Mouse (Mus musculus): ENCODE measurements around the gene Ulk4.
"Not testable (repeated sequence)": the region's sequence is repeated elsewhere in the genome, so short reads cannot be mapped to it uniquely, and the experiment has no call there.

Gene Ulk4

DNA sequence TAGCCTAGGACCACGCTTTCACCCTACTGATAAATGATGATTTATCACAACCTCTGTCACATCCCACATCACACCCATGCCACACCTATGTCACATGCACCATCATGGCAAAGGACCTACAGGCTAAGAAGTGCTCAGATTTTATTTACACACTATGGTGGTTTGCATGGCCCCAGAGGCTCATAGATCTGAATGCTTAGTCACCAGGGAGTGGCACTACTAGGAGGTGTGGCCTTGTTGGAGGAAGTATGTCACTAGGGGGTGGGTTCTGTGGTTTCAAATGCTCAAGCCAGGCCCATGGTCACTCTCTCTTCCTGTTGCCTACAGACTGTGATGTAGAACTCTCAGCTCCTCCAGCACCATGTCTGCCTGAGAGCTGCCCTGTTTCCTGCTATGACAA lies 73.3 kb downstream of the Ulk4 start:
- in situ Hi-C loops (cut with MboI; ENCODE audit: low sequenced_read_pairs): no loop called here

DNA sequence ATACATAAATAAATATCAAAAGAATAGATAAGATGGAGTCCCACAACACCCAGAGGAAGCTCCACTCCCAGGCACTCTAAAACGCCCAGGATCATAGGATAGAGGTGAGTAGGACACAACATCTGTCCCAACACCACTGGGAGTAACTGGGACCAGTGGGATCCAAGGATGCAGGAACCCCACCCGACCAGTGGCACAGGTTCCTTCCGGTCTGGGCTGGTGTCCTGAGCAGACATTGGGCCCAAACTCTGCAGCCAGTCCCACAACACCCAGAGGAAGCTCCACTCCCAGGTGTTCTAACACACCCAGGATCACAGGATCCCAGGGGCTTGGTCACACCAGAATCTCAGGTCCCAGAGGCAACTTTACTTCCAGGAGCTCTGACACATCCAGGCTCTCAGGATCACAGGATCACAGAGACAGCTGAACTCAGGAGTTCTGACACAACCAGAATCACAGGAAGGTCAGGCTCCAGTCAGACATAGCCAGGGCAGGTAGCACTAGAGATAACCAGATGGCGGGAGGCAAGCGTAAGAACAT lies 77.8 kb downstream of the Ulk4 start:
- in situ Hi-C loops (cut with MboI; ENCODE audit: low sequenced_read_pairs): not testable (repeated sequence)

- in situ Hi-C loops (cut with MboI; ENCODE audit: low sequenced_read_pairs): no loop called here
Observed at GRCm38 (mm10) chr9:121196473-121196872, 80.5 kb downstream of the Ulk4 start.

GRCm38 (mm10) chr9:121195106-121195505 lies 81.9 kb downstream of the Ulk4 start:
- in situ Hi-C loops (cut with MboI; ENCODE audit: low sequenced_read_pairs): no loop called here

GRCm38 (mm10) chr9:121192601-121193370 lies 84.2 kb downstream of the Ulk4 start:
- in situ Hi-C loops (cut with MboI; ENCODE audit: low sequenced_read_pairs): no loop called here

GRCm38 (mm10) chr9:121187811-121188210 lies 89.2 kb downstream of the Ulk4 start:
- in situ Hi-C loops (cut with MboI; ENCODE audit: low sequenced_read_pairs): no loop called here

DNA sequence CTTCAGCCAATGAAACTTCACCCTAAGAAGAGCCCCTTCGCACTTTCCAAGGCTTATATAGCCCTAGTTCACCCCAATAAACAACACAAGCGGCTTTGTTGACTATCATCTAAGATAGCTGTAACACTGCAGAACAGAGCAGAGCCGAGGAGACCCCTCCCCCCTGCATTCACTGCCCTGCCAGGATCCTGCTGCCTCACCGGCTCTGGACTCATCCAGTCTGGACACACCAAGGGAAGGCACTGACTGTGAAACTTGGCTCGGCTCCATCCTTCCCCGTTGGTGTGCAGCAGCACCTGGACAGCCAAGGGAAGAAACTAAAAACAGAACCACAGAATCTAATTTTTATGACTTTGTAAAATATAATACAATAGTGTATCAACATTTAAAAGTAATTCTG lies 91.2 kb downstream of the Ulk4 start:
- in situ Hi-C loops (cut with MboI; ENCODE audit: low sequenced_read_pairs): no loop called here

DNA sequence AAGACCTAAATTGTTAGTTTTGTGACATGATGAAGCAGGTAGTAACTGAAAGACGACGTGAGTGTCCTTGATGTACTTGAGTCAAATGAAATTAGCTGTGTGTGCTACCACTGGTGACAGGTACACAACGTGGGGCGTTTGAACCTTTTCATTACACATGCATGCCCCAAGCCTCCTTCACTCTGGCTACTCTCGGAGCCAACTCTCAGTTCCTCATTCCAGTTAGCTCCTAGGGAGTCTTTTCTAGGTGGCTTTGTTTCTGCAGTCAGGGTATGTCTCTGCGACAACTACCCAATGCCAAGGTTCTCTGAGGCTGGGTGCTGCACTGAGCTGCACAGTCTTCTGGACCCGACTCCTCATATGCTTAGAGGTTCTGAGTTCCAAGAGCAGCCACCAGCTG lies 100.6 kb downstream of the Ulk4 start:
- in situ Hi-C loops (cut with MboI; ENCODE audit: low sequenced_read_pairs): no loop called here

DNA sequence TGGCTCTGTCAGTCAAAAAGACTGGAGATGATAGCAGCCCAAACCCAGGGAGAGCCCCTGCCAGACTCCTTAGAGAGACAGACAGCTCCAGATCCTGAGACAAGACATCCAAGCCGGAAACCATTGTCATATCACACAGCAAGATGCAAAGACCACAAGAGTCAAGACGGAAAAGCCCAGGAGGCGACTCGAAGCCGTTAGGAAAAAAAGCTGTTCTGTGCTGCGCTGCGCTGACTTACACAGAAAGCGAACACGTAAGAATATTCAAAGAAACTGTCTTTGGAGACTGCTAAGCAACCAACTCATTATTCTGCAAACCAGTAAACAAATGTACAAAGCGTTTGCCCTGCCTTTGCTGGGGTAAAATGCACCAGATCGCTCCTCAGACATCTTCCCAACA lies 101.8 kb downstream of the Ulk4 start:
- in situ Hi-C loops (cut with MboI; ENCODE audit: low sequenced_read_pairs): no loop called here

DNA sequence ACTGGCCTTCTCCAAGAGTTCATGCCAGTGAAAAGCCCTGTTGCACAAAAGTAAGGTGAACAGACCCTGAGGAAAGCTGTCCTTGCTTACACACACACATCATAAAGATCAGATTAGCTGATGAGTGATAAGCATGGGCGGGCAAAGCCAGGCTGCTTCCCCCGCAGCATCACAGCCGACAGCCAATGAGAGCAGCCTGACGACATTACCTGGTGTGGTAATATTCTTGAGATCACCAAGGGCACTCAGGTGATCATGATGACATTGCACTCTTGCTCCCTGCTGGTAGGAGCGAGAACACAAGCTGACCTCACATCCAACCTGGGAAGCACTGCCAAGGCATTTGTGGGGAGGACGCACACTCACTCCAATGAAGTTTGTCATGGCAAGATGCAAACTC lies 104.9 kb downstream of the Ulk4 start:
- in situ Hi-C loops (cut with MboI; ENCODE audit: low sequenced_read_pairs): no loop called here

- in situ Hi-C loops (cut with MboI; ENCODE audit: low sequenced_read_pairs): no loop called here
Observed at GRCm38 (mm10) chr9:121171609-121172008, 105.4 kb downstream of the Ulk4 start.

DNA sequence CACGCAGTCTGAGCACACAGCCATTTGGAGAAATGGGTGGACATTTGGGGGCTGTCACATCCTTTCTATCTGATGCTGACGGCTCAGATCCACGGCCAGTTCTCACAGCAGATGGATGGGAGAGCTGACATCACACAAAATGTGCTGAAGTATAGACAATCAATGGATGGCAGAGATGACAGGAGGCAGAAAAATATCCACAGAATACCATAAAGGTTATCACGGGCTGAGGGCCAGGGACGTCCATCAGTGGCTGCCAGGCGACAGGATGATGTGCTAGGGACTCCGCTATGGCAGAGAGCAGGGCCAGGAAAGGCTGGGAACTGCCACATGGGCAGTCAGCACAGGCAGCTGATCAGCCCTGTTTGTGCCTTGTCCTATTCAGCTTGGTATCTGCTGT lies 112.4 kb downstream of the Ulk4 start:
- in situ Hi-C loops (cut with MboI; ENCODE audit: low sequenced_read_pairs): no loop called here

GRCm38 (mm10) chr9:121162789-121163188 lies 114.2 kb downstream of the Ulk4 start:
- in situ Hi-C loops (cut with MboI; ENCODE audit: low sequenced_read_pairs): no loop called here

DNA sequence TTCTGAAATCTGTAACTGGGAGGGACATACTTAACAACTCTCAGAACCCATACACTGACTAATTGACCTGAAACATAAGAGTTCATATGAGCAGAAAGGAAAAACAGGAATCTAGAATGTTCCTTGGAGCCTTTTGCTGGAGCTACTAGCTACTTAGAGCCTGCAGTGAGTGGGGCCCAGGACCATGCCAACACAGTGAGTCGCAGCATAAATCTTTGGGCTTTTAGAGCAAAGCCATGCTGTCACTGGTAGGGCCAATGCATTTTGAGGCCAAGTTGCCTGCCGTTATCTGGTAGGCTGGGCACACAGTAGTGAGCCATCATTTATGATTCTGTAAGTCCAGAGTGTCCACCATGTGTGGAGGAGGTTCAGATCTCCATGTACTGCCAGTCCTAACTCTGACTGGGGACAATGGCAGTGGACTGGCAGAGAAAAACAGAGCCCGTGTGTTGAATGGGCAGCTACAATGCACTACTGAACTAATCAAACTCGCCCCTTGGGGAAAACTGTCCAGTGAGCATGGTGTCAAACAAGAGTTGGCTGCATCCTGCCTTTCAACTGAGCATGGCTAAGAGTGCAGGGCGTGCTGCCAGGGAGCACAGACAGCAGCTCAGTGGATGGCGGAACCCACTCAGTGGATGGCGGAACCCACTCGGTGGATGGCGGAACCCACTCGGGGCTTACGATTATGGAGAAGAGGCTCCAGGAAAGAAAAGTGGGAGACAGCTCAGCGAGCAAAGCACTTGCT lies 115.0 kb downstream of the Ulk4 start:
- in situ Hi-C loops (cut with MboI; ENCODE audit: low sequenced_read_pairs): no loop called here

DNA sequence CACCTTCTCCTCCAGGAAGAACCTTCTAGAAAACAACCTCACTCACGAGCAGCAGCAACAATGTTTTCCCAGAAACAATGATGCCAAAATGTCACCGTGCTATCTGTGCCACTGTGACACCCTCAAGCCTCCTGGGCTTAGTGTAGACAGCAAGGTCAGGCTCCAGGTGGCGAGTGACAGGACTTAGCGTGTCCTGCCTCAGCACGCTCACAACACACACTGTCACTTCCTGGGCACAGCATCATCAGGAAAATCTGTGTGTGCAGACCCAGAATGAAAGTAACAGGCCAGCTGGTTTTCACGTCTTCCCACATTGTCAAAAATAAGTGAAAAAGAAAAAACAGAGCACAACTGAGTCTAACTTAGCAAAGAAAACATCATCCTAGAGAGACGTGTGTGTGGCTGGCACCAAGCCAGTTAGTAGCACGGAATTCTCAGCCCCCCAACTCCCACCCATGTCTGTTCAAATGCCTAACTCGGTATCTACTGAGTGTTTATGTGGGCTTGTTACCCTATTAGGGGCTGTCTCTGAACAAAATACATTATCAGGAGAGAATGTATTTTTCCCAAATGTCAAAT lies 120.7 kb downstream of the Ulk4 start:
- in situ Hi-C loops (cut with MboI; ENCODE audit: low sequenced_read_pairs): no loop called here

DNA sequence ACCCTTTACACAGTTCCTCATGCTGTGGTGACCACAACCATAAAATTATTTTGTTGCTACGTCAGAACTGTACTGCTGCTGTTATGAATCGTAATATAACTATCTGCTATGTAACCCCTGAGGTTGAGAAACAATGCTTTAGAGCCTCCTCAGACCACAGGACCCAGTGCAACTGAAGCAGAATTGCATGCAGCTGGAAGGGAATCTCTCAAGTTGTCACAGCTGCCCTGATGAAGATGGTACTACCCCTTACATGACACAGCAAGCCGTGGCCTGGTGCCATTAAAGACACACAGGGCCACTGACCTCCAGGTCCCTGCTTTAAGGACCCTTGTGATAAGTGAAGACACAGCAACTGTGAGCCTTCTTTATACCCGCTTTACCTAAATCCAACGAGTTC lies 123.7 kb downstream of the Ulk4 start:
- in situ Hi-C loops (cut with MboI; ENCODE audit: low sequenced_read_pairs): no loop called here

DNA sequence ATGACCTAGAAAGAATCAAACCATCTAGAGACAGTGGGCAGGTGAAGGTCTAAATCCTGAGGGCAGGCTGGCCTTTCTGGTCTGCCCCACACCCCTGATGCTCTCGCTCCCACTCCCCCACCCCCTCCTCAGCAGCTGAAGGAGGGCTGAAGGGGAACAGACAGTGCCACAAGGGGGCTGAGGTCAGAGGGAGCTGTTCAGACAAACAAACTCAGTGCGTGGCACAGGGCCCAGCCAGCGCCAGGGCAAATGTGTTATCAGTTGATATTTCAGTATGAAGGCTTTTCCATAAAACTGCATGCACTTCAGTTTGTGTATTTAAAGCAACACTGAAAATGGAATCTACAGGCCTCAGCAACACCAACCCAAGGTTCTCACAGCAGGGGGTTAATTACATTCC lies 128.4 kb downstream of the Ulk4 start:
- in situ Hi-C loops (cut with MboI; ENCODE audit: low sequenced_read_pairs): no loop called here

DNA sequence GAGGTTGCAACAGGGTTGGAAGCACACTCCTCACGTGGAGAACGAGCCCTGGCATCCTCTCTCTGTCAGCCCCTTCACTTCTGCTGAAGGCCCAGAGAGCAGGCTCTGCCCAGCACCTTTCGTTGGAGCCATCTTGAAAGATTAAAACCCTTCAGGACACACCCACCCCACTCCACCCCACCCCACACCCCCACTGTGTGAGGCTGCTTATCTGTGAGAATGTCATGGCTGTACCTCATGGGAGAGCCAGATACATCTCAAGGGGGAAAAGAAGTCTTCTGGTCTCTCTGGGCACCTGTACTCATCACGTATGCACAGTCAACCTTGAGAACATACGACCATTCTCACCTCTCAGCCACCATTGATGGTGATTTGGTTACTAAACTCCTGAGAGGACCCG lies 133.8 kb downstream of the Ulk4 start:
- in situ Hi-C loops (cut with MboI; ENCODE audit: low sequenced_read_pairs): no loop called here

- in situ Hi-C loops (cut with MboI; ENCODE audit: low sequenced_read_pairs): no loop called here
Observed at GRCm38 (mm10) chr9:121132549-121132948, 144.4 kb downstream of the Ulk4 start.

GRCm38 (mm10) chr9:121129533-121129932 lies 147.5 kb downstream of the Ulk4 start:
- in situ Hi-C loops (cut with MboI; ENCODE audit: low sequenced_read_pairs): no loop called here

- in situ Hi-C loops (cut with MboI; ENCODE audit: low sequenced_read_pairs): no loop called here
Observed at GRCm38 (mm10) chr9:121128934-121129333, 148.1 kb downstream of the Ulk4 start.

DNA sequence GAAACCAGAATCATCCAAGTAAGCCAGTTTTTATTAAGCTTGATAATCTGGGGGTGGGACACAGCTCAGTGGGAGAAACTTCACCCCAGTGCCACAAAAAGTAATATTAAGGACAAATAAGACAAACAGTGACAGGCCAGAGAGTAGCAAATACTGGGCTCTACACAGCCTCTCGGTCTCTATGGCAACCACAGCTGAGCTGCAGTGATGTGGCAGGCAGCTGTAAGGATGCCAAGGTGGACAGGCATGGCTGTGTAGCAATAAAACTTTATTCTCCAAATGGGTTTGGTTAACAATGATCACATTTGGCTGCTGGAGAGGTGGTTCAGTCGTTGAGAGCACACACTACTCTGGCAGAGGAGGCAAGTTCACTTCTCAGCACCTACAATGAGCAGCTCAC lies 150.0 kb downstream of the Ulk4 start:
- in situ Hi-C loops (cut with MboI; ENCODE audit: low sequenced_read_pairs): no loop called here

All from CH12F3 (cell line).